Mouse (Mus musculus) brain, embryonic 14.5 days (tissue): ENCODE measurements around the gene Serpina6.

Source experiments
- CTCF ChIP-seq: fragments of 200-500 bp; IDR thresholded peaks from 2 replicates; pipeline ENCODE4 v1.5.1; 2012; ENCODE audit warnings: inconsistent platforms, mild to moderate bottlenecking, moderate library complexity, borderline replicate concordance; ENCODE audit not compliant: insufficient read depth, insufficient read length; ENCODE audit errors: extremely low read depth
- POLR2A ChIP-seq: fragments of 200-500 bp; IDR thresholded peaks from 2 replicates; pipeline ENCODE4 v1.6.1; 2012; ENCODE audit warnings: mild to moderate bottlenecking, inconsistent platforms, borderline replicate concordance; ENCODE audit not compliant: poor library complexity, insufficient read depth, insufficient read length, severe bottlenecking; ENCODE audit errors: extremely low read depth

- TF ChIP-seq CTCF, result no peak
- no peak for TF ChIP-seq POLR2A
These were observed at the start of gene Serpina6 for GRCm38 (mm10) chr12:103656848-103657626.
